Mouse (Mus musculus) ES-Bruce4 (cell line): ENCODE measurements at regions not wholly inside any gene's neighbourhood (a gene's known extent, or its start where the extent isn't known, plus 50 kb on each side); places are given as distances from the start of the nearest gene placed in this dataset.

ENCODE experiments used
- H3K27ac ChIP-seq: 2 replicates; pipeline ENCODE4 v1.5.1; 2012; ENCODE audit warnings: low read length, inconsistent platforms; ENCODE audit not compliant: insufficient read depth
- H3K27me3 ChIP-seq: 2 replicates; pipeline ENCODE4 v1.6.1; 2012; ENCODE audit warnings: mild to moderate bottlenecking, low read length, inconsistent platforms; ENCODE audit not compliant: control insufficient read depth, poor library complexity, insufficient read depth, severe bottlenecking
- H3K36me3 ChIP-seq: 2 replicates; pipeline ENCODE4 v1.6.1; 2012; ENCODE audit warnings: inconsistent platforms, mild to moderate bottlenecking, low read length, moderate library complexity; ENCODE audit not compliant: control insufficient read depth, poor library complexity, insufficient read depth, severe bottlenecking
- H3K4me1 ChIP-seq: one replicate; pipeline ENCODE4 v1.8.1; 2011; ENCODE audit warnings: low read length; ENCODE audit not compliant: control insufficient read depth, insufficient read depth
- H3K4me3 ChIP-seq: 2 replicates; pipeline ENCODE4 v1.5.1; 2011; ENCODE audit warnings: low read depth, mild to moderate bottlenecking, low read length
- H3K9ac ChIP-seq: 2 replicates; pipeline ENCODE4 v1.6.1; 2012; ENCODE audit warnings: low read depth, mild to moderate bottlenecking, inconsistent platforms; ENCODE audit not compliant: poor library complexity, severe bottlenecking
- H3K9me3 ChIP-seq: replicated peaks from 2 replicates; pipeline ENCODE4 v1.6.1; 2012; ENCODE audit warnings: mild to moderate bottlenecking, low read length, inconsistent platforms; ENCODE audit not compliant: control insufficient read depth, poor library complexity, insufficient read depth, severe bottlenecking
- CTCF ChIP-seq: IDR thresholded peaks from one replicate; pipeline ENCODE4 v1.8.1; 2011; ENCODE audit warnings: low read depth, low read length
- EP300 ChIP-seq: IDR thresholded peaks from 2 replicates; pipeline ENCODE4 v1.6.1; 2011; ENCODE audit warnings: low read depth, low read length; ENCODE audit not compliant: insufficient read depth
- POLR2A ChIP-seq: IDR thresholded peaks from one replicate; pipeline ENCODE4 v1.8.1; 2011; ENCODE audit warnings: low read length; ENCODE audit not compliant: insufficient read depth

- Histone ChIP-seq H3K36me3 (no peaks in the 10 kb centered on the region), H3K27ac (no peak overlapping the region), H3K9me3 (no peaks in the 10 kb centered on the region), H3K4me1 (no peaks in the 10 kb centered on the region), H3K4me3 (no peak overlapping the region), H3K9ac (no peak overlapping the region), H3K27me3 (no peaks in the 10 kb centered on the region)
- TF ChIP-seq CTCF, result no peak
- TF ChIP-seq EP300, result no peak
- no peak for TF ChIP-seq POLR2A
Measured at GRCm38 (mm10) chr11:18354866-18355265, 401.2 kb upstream of the Etaa1 start.

GRCm38 (mm10) chr11:18354156-18354555 lies 400.5 kb upstream of the Etaa1 start:
- Histone ChIP-seq H3K36me3 (no peaks in the 10 kb centered on the region), H3K4me3 (no peak overlapping the region), H3K9ac (no peak overlapping the region), H3K9me3 (no peaks in the 10 kb centered on the region), H3K27me3 (no peaks in the 10 kb centered on the region), H3K4me1 (no peaks in the 10 kb centered on the region), H3K27ac (no peak overlapping the region)
- no peak for TF ChIP-seq POLR2A
- TF ChIP-seq CTCF, result no peak
- TF ChIP-seq EP300, result no peak

- no peaks in the 10 kb centered on the region for H3K27me3 ChIP-seq
- H3K9me3 ChIP-seq, result no peaks in the 10 kb centered on the region
- TF ChIP-seq POLR2A (no peak), CTCF (no peak), EP300 (no peak)
- H3K36me3 ChIP-seq, result no peaks in the 10 kb centered on the region
- no peak overlapping the region for H3K4me3 ChIP-seq
- no peak overlapping the region for H3K27ac ChIP-seq
- no peak overlapping the region for H3K9ac ChIP-seq
- H3K4me1 ChIP-seq, result no peaks in the 10 kb centered on the region
Measured at GRCm38 (mm10) chr11:18347841-18348240, 394.2 kb upstream of the Etaa1 start.

GRCm38 (mm10) chr11:18313510-18314301 lies 360.0 kb upstream of the Etaa1 start:
- no peak overlapping the region for H3K9ac ChIP-seq
- no peak overlapping the region for H3K27ac ChIP-seq
- no peak overlapping the region for H3K4me3 ChIP-seq
- no peaks in the 10 kb centered on the region for H3K36me3 ChIP-seq
- no peaks in the 10 kb centered on the region for H3K4me1 ChIP-seq
- no peaks in the 10 kb centered on the region for H3K9me3 ChIP-seq
- TF ChIP-seq EP300, result no peak
- no peak for TF ChIP-seq CTCF
- TF ChIP-seq POLR2A, result no peak
- H3K27me3 ChIP-seq, result no peaks in the 10 kb centered on the region

- H3K4me3 ChIP-seq, result no peak overlapping the region
- H3K36me3 ChIP-seq, result no peaks in the 10 kb centered on the region
- no peak overlapping the region for H3K9ac ChIP-seq
- no peaks in the 10 kb centered on the region for H3K9me3 ChIP-seq
- no peaks in the 10 kb centered on the region for H3K4me1 ChIP-seq
- TF ChIP-seq EP300 (no peak), CTCF (no peak), POLR2A (no peak)
- H3K27ac ChIP-seq, result no peak overlapping the region
- no peaks in the 10 kb centered on the region for H3K27me3 ChIP-seq
Measured at GRCm38 (mm10) chr11:18296194-18297125, 342.8 kb upstream of the Etaa1 start.

- Histone ChIP-seq H3K36me3 (no peaks in the 10 kb centered on the region), H3K4me3 (no peak overlapping the region), H3K27me3 (no peaks in the 10 kb centered on the region), H3K4me1 (no peaks in the 10 kb centered on the region), H3K27ac (no peak overlapping the region), H3K9ac (no peak overlapping the region), H3K9me3 (no peaks in the 10 kb centered on the region)
- no peak for TF ChIP-seq CTCF
- no peak for TF ChIP-seq POLR2A
- TF ChIP-seq EP300, result no peak
Measured at GRCm38 (mm10) chr11:18278585-18279136, 325.0 kb upstream of the Etaa1 start.
